Mouse (Mus musculus): ENCODE measurements around the gene Rft1. TPM values are rescaled to one million over a fixed set of nuclear protein-coding genes. Genes with fewer than 3 reads are reported as not detected.

The Rft1 gene
- total RNA-seq, 2 experiments from 2014 or later, result 10.1 to 11.3 TPM

DNA sequence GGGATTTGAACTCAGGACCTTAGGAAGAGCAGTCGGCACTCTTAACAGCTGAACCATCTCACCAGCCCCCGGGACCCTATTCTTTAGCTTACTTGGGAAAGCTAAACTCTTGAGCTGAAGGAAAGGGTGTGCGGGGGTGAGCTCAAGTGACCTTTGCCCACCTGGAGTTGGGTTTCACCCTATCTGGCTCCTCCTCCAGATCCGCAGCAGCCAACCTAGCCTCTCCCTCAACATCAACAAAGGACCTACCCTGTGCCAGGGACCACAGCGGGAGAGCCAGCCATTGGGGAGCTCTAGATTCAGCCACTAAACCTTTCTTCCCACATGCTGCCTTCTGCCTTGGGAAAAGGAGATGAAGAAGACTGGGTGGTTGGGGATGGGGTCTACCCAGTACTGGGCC, 25.9 kb upstream of the Rft1 start:
- DNase-seq (ENCODE audit: extremely low spot score in 1 of 2, low spot score in 1 of 2), result no peak

- no peak for DNase-seq (ENCODE audit: extremely low spot score in 1 of 2, low spot score in 1 of 2)
Observed at GRCm38 (mm10) chr14:30629839-30630238, 24.3 kb upstream of the Rft1 start.

GRCm38 (mm10) chr14:30630811-30631576, 23.2 kb upstream of the Rft1 start:
- DNase-seq (ENCODE audit: extremely low spot score in 1 of 2, low spot score in 1 of 2), result no peak

DNA sequence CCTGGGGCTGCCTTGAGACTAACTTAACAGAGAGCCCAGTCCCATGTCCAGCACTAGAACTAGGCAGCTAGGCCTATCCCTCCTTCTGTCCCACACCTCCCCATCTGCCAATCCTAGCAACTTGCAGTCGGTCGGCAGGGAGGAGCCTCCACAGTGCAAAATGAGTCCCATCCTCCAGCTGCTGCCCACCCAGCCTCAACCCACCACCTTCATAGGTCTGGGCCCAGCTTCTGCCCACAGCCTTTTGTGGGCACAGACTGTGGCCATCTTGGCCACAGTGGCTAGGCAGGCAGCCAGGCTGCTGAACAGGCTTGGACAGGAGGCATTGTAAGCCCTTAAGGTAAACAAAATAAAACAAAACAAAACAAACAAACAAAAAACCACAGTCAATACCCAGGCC, 22.3 kb upstream of the Rft1 start:
- no peak for DNase-seq (ENCODE audit: extremely low spot score in 1 of 2, low spot score in 1 of 2)

- no peak for DNase-seq (ENCODE audit: extremely low spot score in 1 of 2, low spot score in 1 of 2)
Observed at GRCm38 (mm10) chr14:30633708-30634107, 20.5 kb upstream of the Rft1 start.

DNA sequence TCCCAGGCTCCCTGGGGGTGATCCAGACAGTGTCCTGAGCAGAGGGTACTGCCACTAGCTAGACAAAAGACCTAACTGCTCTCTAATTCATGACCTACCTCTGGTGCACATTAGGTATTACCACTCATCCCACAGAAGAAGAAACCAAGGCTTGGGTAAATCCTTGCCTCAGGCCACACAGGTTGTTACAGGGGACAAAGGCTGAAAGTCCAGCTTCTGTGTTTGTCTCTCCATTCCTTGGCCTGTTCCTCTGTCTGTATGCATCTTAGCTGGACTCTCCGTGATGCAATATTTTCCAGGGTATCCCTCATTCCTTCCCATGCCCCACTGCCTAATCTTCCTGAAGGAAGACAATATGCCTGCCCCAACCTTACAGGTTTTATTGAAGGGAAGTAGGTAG, 19.7 kb upstream of the Rft1 start:
- no peak for DNase-seq (ENCODE audit: extremely low spot score in 1 of 2, low spot score in 1 of 2)

DNA sequence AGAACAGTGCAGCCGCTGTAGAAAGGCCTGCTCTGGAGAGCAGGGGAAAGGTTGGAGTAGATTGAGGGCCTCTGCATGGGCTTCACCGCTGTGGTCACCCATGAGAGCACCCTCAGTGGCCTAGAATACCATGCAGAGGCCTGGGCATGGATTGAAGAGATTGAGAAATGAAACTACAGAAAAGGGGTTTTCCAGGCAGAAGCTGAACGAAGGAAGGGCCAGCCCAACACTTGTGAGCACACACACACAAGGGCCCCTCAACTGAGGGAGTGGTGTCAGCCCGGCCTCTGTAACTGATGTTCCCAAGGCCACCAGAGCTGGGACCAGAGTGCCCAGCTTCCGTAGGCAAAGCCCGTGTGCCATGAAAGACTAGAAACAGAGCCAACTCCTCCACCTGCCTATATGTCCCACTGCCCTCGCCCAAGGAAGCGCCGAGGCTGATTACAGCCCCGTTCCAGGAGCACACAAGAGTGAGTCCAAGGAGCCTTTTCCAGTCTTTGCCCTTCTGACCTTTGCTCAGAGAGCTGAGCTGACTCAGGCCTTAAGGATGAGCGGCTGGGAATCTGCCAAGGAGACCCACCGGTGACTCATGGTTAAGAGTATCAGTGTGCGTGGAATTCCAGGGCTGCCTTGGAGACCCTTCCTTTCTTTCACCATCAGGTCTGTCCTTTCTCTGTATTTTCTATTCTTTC, 18.8 kb upstream of the Rft1 start:
- no peak for DNase-seq (ENCODE audit: extremely low spot score in 1 of 2, low spot score in 1 of 2)

- DNase-seq (ENCODE audit: extremely low spot score in 1 of 2, low spot score in 1 of 2), result no peak
Observed at GRCm38 (mm10) chr14:30636499-30636898, 17.7 kb upstream of the Rft1 start.

- no peak for DNase-seq (ENCODE audit: extremely low spot score in 1 of 2, low spot score in 1 of 2)
Observed at GRCm38 (mm10) chr14:30637087-30637486, 17.1 kb upstream of the Rft1 start.

- no peak for DNase-seq (ENCODE audit: extremely low spot score in 1 of 2, low spot score in 1 of 2)
Observed at GRCm38 (mm10) chr14:30638009-30638408, 16.2 kb upstream of the Rft1 start.

DNA sequence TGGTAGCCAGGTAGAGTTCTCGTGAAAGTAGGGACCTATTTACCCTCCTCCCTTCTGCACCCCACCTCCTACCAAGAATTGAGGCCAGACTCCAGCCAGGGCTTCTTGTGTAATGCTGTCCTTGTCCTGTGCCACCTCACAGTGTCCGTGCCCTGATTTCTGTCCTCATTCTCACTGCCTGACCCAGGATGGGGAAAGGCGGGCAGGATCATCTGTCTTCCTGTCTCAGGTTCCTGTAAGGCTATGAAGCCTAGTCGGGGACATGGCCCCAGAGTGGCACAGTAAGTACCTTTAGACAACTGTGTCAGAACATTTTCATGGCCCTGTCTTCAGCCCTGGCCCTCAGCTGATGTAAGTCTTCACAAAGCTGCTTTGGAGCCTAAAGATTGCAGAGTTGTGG, 15.5 kb upstream of the Rft1 start:
- DNase-seq (ENCODE audit: extremely low spot score in 1 of 2, low spot score in 1 of 2), result no peak

DNA sequence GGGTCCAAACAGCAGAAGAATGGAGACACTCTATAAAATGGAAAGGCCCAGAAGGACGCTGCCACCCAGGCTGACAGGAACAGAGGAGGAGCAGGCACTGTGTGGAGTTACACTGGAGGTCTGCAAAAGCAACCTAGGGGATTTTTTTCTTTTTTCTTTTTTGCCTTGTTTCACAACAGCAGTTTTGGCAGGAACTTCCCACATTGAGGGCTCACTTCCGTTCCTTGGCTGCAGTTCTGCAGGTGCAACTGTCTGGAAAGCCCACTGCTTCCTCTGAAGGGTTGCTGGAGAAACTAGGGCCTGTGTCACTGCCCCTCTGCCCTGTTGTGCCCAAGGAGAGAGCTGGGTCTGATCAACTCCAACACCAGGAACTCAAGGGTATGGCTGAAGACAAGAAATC, 12.4 kb upstream of the Rft1 start:
- no peak for DNase-seq (ENCODE audit: extremely low spot score in 1 of 2, low spot score in 1 of 2)

GRCm38 (mm10) chr14:30644026-30644425, 10.1 kb upstream of the Rft1 start:
- DNase-seq (ENCODE audit: extremely low spot score in 1 of 2, low spot score in 1 of 2), result no peak

DNA sequence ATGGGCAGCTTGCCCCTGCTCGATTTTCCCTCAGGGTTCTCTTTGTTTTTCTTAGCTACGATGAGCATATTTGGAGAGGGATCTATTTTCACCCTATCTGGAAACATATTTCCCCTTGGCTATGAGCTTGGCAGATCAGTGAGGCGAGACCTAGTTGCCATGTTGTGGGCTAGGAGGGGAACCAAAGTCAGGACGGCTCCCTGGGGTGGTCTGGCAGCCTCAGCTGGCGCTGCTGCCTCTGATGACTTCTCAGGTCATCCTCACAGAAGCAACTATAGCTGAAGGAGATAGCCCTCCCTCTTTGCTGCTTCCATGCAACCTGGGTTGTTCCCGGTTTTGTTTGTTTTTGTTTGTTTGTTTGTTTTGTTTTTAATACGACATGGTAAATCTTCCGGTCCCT, 9.1 kb upstream of the Rft1 start:
- DNase-seq (ENCODE audit: extremely low spot score in 1 of 2, low spot score in 1 of 2), result no peak

DNA sequence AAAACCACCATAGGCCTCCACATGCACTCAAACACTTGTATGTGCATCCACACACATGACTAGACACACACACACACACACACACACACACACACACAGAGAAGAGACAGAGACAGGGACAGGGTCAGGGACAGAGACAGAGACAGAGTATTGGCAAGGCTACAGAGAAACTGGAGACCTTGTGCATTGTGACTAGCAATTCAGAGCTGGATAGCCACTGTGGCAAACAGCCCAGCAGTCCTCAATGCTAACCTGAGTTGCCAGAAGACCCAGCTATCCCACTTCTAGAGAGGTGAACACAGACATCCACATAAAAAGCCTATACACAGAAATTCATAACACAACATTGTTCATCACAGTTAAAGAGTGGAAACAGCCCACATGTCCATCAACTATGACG, 7.7 kb upstream of the Rft1 start:
- DNase-seq (ENCODE audit: extremely low spot score in 1 of 2, low spot score in 1 of 2), result no peak

DNA sequence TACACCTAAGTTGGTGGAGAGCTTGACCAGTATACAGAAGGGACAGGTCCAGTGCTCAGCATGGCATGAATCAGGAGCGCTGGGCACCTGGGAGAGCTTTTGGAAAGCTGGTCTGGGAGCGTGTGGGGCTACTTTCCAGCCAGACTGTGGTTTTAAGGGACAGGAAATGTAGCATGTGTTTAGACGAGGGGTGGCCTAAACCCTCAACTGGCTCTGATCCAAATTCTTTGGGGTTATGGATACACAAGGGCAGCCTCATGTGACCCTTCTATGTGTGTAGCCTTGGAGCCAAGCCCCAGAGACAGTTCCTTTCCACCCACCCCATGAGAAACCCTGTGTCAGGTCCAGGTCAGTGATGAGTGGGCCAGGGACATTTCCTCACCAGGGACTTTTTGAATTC, 5.7 kb upstream of the Rft1 start:
- no peak for DNase-seq (ENCODE audit: extremely low spot score in 1 of 2, low spot score in 1 of 2)

GRCm38 (mm10) chr14:30649745-30650144, 4.4 kb upstream of the Rft1 start:
- no peak for DNase-seq (ENCODE audit: extremely low spot score in 1 of 2, low spot score in 1 of 2)

GRCm38 (mm10) chr14:30650969-30651368, 3.2 kb upstream of the Rft1 start:
- peak in 1 of 2 experiments; percentile 30 for DNase-seq (ENCODE audit: extremely low spot score in 1 of 2, low spot score in 1 of 2)

DNA sequence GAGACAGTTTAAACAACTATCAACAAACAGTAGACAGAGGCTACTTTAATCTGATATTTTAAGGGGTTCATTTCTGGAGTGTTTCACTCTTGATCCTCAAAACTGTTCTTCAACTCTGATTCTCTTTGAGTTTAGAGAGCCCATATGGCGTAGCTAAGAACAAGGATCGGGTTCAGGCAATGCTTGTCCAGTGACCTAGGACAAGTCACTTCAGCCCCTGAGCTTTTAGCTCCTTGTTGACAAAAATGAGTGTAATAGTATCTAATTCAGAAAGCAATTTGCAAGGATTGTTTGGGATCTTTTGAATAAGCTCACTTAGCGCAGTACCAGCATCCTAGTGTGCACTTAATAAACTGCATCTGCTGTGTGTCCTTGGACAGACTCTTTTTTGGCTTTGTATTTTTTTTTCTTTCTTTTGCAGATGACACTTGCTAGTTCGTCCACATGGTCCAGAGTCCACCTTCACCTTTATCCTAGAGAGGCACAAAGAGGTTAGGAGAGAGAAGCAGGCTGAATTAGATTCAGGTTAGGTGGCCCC, 600 bp downstream of the Rft1 start:
- no peak for DNase-seq (ENCODE audit: extremely low spot score in 1 of 2, low spot score in 1 of 2)

- DNase-seq (ENCODE audit: extremely low spot score in 1 of 2, low spot score in 1 of 2), result no peak
Observed at GRCm38 (mm10) chr14:30655531-30655930, 1.4 kb downstream of the Rft1 start.

DNA sequence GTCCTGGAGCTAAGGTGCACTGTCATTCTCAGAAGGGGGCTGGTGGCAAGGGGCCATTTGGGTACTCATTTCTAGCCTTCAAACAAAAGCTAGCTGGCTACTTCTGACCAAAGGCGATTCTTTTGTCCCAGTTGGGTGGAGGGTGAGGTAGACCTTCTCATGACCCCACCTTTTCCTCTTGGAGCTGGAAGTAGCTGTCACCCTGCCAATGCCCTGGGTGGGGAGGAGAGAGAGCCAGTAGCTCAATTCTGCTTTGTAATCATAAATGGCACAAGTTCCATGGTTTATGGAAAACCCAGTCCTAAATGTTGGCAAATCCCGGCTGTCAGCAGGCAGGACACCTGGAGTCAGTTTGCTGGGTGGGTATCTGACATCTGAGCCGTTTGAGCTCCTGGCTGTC, 11.9 kb downstream of the Rft1 start:
- DNase-seq (ENCODE audit: extremely low spot score in 1 of 2, low spot score in 1 of 2), result no peak

DNA sequence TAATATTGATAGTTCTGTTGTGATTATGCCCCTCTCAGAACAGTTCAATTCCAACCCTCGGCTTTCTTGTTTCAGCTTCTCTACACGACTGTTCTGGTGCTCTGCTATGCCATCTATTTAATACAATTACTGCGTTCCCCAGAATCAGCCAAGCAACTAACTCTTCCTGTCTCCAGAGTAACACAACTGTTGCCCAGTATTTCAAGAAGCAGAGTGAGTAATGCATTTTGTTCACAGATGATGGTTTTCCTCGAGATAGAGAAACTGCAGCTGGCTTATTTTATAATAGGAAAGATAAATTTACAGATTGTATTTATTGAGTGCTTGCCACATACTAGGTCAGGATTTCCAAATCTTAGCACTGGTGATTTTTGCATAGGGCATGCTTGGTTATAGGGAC, 12.4 kb downstream of the Rft1 start:
- no peak for DNase-seq (ENCODE audit: extremely low spot score in 1 of 2, low spot score in 1 of 2)
